Mouse (Mus musculus): ENCODE measurements at regions not wholly inside any gene's neighbourhood (a gene's known extent, or its start where the extent isn't known, plus 50 kb on each side); places are given as distances from the start of the nearest gene placed in this dataset.

DNA sequence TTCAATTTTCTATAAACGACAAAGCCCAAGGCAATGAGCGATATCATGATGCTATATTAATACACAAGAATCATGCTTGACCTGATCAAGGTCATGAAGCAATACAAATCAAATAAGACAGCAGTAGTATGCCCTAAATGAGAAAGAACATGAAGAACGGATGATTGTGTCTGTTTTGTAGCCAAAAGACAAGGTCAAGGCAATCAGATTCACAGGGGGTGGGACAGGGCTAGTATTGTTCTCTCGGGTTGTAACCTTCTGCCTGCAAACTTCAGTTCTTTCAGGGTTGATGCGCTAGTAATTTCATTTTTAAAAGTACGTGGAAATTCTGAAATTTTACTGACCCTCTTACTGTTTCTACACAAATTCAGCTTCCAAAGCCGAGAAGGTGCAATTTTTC lies 206.7 kb downstream of the Arl4a start:
- H3K36me3 ChIP-seq (ENCODE audit: control insufficient read depth, insufficient read depth, low read length, poor library complexity, severe bottlenecking), result no peaks in the 10 kb centered on the region
- H3K4me3 ChIP-seq (ENCODE audit: insufficient read depth in 1 of 2, low read depth in 1 of 2, low read length in 2 of 2, poor library complexity in 1 of 2, severe bottlenecking in 1 of 2), result no peak overlapping the region
- H3K27ac ChIP-seq (ENCODE audit: insufficient read depth, low read depth, low read length, poor library complexity, severe bottlenecking), result no peak overlapping the region
- H3K9ac ChIP-seq (ENCODE audit: insufficient read depth, low read depth, low read length, poor library complexity, severe bottlenecking), result no peak overlapping the region
- no peak for DNase-seq (ENCODE audit: low read depth, low spot score)
- H3K4me1 ChIP-seq (ENCODE audit: control insufficient read depth in 2 of 2, insufficient read depth in 2 of 2, low read length in 2 of 2, poor library complexity in 1 of 2), result peaks cover 2 to 6% of the 10 kb centered on the region in 2 experiments; a peak in 2 of 4 replicates
- no peaks in the 10 kb centered on the region for H3K9me3 ChIP-seq (ENCODE audit: control insufficient read depth, insufficient read depth, low read depth, low read length)
- TF ChIP-seq HCFC1 (IDR thresholded peaks at IDR 0.05; ENCODE audit: borderline replicate concordance, insufficient read depth, low read length) (no peak), CHD2 (IDR thresholded peaks at IDR 0.05; ENCODE audit: low read depth, low read length) (no peak), ZC3H11A (IDR thresholded peaks at IDR 0.05; ENCODE audit: borderline replicate concordance, low read depth, low read length) (no peak), MAFK (IDR thresholded peaks at IDR 0.05; ENCODE audit: insufficient read depth, low read depth, low read length) (no peak), ZNF384 (IDR thresholded peaks at IDR 0.05; ENCODE audit: low read depth, low read length) (no peak)
- in situ Hi-C loops (cut with MboI; ENCODE audit: low sequenced_read_pairs in 2 of 2, unreplicated experiment in 2 of 2), result no loop called here

DNA sequence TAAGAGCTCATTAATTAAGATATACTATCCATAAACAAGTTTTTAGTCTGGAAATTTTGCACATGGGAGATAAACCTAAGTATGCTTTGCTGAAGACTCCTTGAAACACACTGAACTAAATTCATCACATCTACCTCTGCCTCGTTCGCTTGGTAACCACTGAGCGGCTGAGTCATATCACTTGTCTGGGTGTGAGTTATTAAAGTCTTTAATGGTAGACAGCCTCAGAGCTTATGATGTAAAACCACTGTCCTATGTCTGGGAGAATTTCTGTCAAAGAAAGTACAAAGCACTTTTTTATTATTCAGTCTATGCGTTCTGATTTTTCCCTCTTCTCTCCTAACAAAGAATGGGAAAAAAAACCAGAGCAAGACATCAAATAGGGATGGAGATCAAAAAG lies 207.3 kb downstream of the Arl4a start:
- H3K4me3 ChIP-seq (ENCODE audit: insufficient read depth in 1 of 2, low read depth in 1 of 2, low read length in 2 of 2, poor library complexity in 1 of 2, severe bottlenecking in 1 of 2), result no peak overlapping the region
- H3K9ac ChIP-seq (ENCODE audit: insufficient read depth, low read depth, low read length, poor library complexity, severe bottlenecking), result no peak overlapping the region
- DNase-seq (ENCODE audit: low read depth, low spot score), result no peak
- no peak overlapping the region for H3K27ac ChIP-seq (ENCODE audit: insufficient read depth, low read depth, low read length, poor library complexity, severe bottlenecking)
- in situ Hi-C loops (cut with MboI; ENCODE audit: low sequenced_read_pairs in 2 of 2, unreplicated experiment in 2 of 2), result no loop called here
- peaks cover 2 to 6% of the 10 kb centered on the region in 2 experiments; a peak in 2 of 4 replicates for H3K4me1 ChIP-seq (ENCODE audit: control insufficient read depth in 2 of 2, insufficient read depth in 2 of 2, low read length in 2 of 2, poor library complexity in 1 of 2)
- TF ChIP-seq MAFK (IDR thresholded peaks at IDR 0.05; ENCODE audit: insufficient read depth, low read depth, low read length) (no peak), CHD2 (IDR thresholded peaks at IDR 0.05; ENCODE audit: low read depth, low read length) (no peak), HCFC1 (IDR thresholded peaks at IDR 0.05; ENCODE audit: borderline replicate concordance, insufficient read depth, low read length) (no peak), ZC3H11A (IDR thresholded peaks at IDR 0.05; ENCODE audit: borderline replicate concordance, low read depth, low read length) (no peak), ZNF384 (IDR thresholded peaks at IDR 0.05; ENCODE audit: low read depth, low read length) (no peak)
- H3K36me3 ChIP-seq (ENCODE audit: control insufficient read depth, insufficient read depth, low read length, poor library complexity, severe bottlenecking), result no peaks in the 10 kb centered on the region
- no peaks in the 10 kb centered on the region for H3K9me3 ChIP-seq (ENCODE audit: control insufficient read depth, insufficient read depth, low read depth, low read length)

DNA sequence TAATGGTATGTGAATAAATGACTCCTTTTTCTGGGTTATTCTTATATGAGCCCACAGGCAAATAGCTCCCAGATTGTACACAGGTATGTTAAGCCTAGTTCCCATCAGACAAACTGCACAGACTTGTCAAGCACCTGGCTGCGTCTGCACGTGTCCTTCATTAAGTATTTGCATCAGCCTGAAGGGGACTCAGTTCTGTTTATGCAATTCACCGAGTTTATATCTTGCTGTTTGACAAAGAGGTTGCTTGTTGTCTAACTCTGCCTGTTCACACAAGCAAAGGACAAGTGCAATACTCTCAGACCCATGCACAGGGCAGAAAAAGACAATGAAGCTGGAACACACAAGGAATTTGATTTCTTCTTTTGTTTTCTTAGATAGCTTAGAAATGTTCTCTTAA lies 215.2 kb downstream of the Arl4a start:
- H3K4me3 ChIP-seq (ENCODE audit: insufficient read depth in 1 of 2, low read depth in 1 of 2, low read length in 2 of 2, poor library complexity in 1 of 2, severe bottlenecking in 1 of 2), result no peak overlapping the region
- no peaks in the 10 kb centered on the region for H3K4me1 ChIP-seq (ENCODE audit: control insufficient read depth in 2 of 2, insufficient read depth in 2 of 2, low read length in 2 of 2, poor library complexity in 1 of 2)
- no peaks in the 10 kb centered on the region for H3K9me3 ChIP-seq (ENCODE audit: control insufficient read depth, insufficient read depth, low read depth, low read length)
- no peak overlapping the region for H3K9ac ChIP-seq (ENCODE audit: insufficient read depth, low read depth, low read length, poor library complexity, severe bottlenecking)
- in situ Hi-C loops (cut with MboI; ENCODE audit: low sequenced_read_pairs in 2 of 2, unreplicated experiment in 2 of 2), result no loop called here
- TF ChIP-seq CHD2 (IDR thresholded peaks at IDR 0.05; ENCODE audit: low read depth, low read length) (no peak), ZC3H11A (IDR thresholded peaks at IDR 0.05; ENCODE audit: borderline replicate concordance, low read depth, low read length) (no peak)
- no peak for DNase-seq (ENCODE audit: low read depth, low spot score)
- H3K36me3 ChIP-seq (ENCODE audit: control insufficient read depth, insufficient read depth, low read length, poor library complexity, severe bottlenecking), result no peaks in the 10 kb centered on the region
- no peak overlapping the region for H3K27ac ChIP-seq (ENCODE audit: insufficient read depth, low read depth, low read length, poor library complexity, severe bottlenecking)

- Histone ChIP-seq H3K9ac (ENCODE audit: insufficient read depth, low read depth, low read length, poor library complexity, severe bottlenecking) (no peak overlapping the region), H3K4me3 (ENCODE audit: insufficient read depth in 1 of 2, low read depth in 1 of 2, low read length in 2 of 2, poor library complexity in 1 of 2, severe bottlenecking in 1 of 2) (no peak overlapping the region)
- in situ Hi-C loops (cut with MboI; ENCODE audit: low sequenced_read_pairs in 2 of 2, unreplicated experiment in 2 of 2), result no loop called here
These were observed 236.3 kb downstream of the Arl4a start for GRCm38 (mm10) chr12:39801536-39801935.

DNA sequence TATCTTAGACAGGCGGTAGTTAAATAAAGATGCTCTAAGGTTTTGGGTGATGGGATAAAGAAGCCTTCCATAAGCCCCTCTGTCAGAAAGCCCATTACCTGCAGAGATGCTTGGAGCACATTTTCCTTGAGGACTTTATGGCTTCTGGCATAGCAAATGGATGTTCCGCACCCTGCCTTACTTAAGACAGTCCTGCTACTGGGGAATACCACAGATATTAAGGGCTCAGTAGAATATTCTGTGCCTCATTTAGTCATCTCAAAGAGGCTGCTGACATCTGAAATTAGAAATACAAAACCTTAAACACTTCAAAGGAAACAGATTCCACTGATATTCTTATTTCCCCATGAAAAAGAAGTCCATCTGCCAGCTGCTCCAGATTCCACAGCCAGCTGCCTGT lies 240.0 kb downstream of the Arl4a start:
- Histone ChIP-seq H3K36me3 (ENCODE audit: control insufficient read depth, insufficient read depth, low read length, poor library complexity, severe bottlenecking) (no peaks in the 10 kb centered on the region), H3K9ac (ENCODE audit: insufficient read depth, low read depth, low read length, poor library complexity, severe bottlenecking) (no peak overlapping the region), H3K4me1 (ENCODE audit: control insufficient read depth in 2 of 2, insufficient read depth in 2 of 2, low read length in 2 of 2, poor library complexity in 1 of 2) (no peaks in the 10 kb centered on the region; a peak in 1 of 4 replicates), H3K27ac (ENCODE audit: insufficient read depth, low read depth, low read length, poor library complexity, severe bottlenecking) (no peak overlapping the region), H3K4me3 (ENCODE audit: insufficient read depth in 1 of 2, low read depth in 1 of 2, low read length in 2 of 2, poor library complexity in 1 of 2, severe bottlenecking in 1 of 2) (no peak overlapping the region), H3K9me3 (ENCODE audit: control insufficient read depth, insufficient read depth, low read depth, low read length) (no peaks in the 10 kb centered on the region)
- TF ChIP-seq CHD2 (IDR thresholded peaks at IDR 0.05; ENCODE audit: low read depth, low read length) (no peak), HCFC1 (IDR thresholded peaks at IDR 0.05; ENCODE audit: borderline replicate concordance, insufficient read depth, low read length) (no peak), ZC3H11A (IDR thresholded peaks at IDR 0.05; ENCODE audit: borderline replicate concordance, low read depth, low read length) (no peak), MAFK (IDR thresholded peaks at IDR 0.05; ENCODE audit: insufficient read depth, low read depth, low read length) (no peak), ZNF384 (IDR thresholded peaks at IDR 0.05; ENCODE audit: low read depth, low read length) (no peak)
- no peak for DNase-seq (ENCODE audit: low read depth, low spot score)
- in situ Hi-C loops (cut with MboI; ENCODE audit: low sequenced_read_pairs in 2 of 2, unreplicated experiment in 2 of 2), result no loop called here

More at GRCm38 (mm10) chr12:39801536-39801935, 236.3 kb downstream of the Arl4a start:
- Histone ChIP-seq H3K4me1 (ENCODE audit: control insufficient read depth in 2 of 2, insufficient read depth in 2 of 2, low read length in 2 of 2, poor library complexity in 1 of 2) (no peaks in the 10 kb centered on the region; a peak in 1 of 4 replicates), H3K36me3 (ENCODE audit: control insufficient read depth, insufficient read depth, low read length, poor library complexity, severe bottlenecking) (no peaks in the 10 kb centered on the region), H3K9me3 (ENCODE audit: control insufficient read depth, insufficient read depth, low read depth, low read length) (no peaks in the 10 kb centered on the region), H3K27ac (ENCODE audit: insufficient read depth, low read depth, low read length, poor library complexity, severe bottlenecking) (no peak overlapping the region)
- TF ChIP-seq MAFK (IDR thresholded peaks at IDR 0.05; ENCODE audit: insufficient read depth, low read depth, low read length) (no peak), CHD2 (IDR thresholded peaks at IDR 0.05; ENCODE audit: low read depth, low read length) (no peak), ZNF384 (IDR thresholded peaks at IDR 0.05; ENCODE audit: low read depth, low read length) (no peak), HCFC1 (IDR thresholded peaks at IDR 0.05; ENCODE audit: borderline replicate concordance, insufficient read depth, low read length) (no peak), ZC3H11A (IDR thresholded peaks at IDR 0.05; ENCODE audit: borderline replicate concordance, low read depth, low read length) (no peak)
- no peak for DNase-seq (ENCODE audit: low read depth, low spot score)
